Mouse (Mus musculus): ENCODE results near the gene Hnrnpl. TPM values are rescaled to one million over a fixed set of nuclear protein-coding genes. Genes with fewer than 3 reads are reported as not detected.

Hnrnpl gene
- polyA plus RNA-seq, 1 experiment from 2014 or later: 180 TPM

- ATAC-seq (ENCODE audit: low read depth) (no peak), DNase-seq (ENCODE audit: low spot score) (no peak)
- no peak overlapping the region for H3K9ac ChIP-seq (ENCODE audit: low read depth, low read length)
- no peak overlapping the region for H3K27ac ChIP-seq (replicated peaks; ENCODE audit: low read depth, low read length)
- no peaks in the 10 kb centered on the region for H3K9me3 ChIP-seq (ENCODE audit: control insufficient read depth, low read length)
- no peak overlapping the region for H3K4me2 ChIP-seq (ENCODE audit: low read depth, low read length)
- H3K36me3 ChIP-seq (ENCODE audit: control insufficient read depth, insufficient read depth, low read length): peaks cover under 1% of the 10 kb centered on the region; the same call in 1 of the 2 replicates
- peaks cover 30% of the 10 kb centered on the region for H3K4me1 ChIP-seq (ENCODE audit: control insufficient read depth, insufficient read depth, low read length)
- 83% methylated on average over 4 of the region's 4 CpGs for WGBS
- H3K27me3 ChIP-seq (replicated peaks; ENCODE audit: control insufficient read depth, insufficient read depth, low read length): no peaks in the 10 kb centered on the region
- H3K4me3 ChIP-seq (ENCODE audit: low read depth, low read length): no peak overlapping the region
These were observed 1.5 kb upstream of the Hnrnpl start for GRCm38 (mm10) chr7:28806869-28807268.

GRCm38 (mm10) chr7:28807641-28808220 is 610 bp upstream of the Hnrnpl start:
- no peak for DNase-seq (ENCODE audit: low spot score)
- peak overlapping the region; percentile 99 for H3K27ac ChIP-seq (replicated peaks; ENCODE audit: low read depth, low read length)
- peaks cover 9% of the 10 kb centered on the region for H3K36me3 ChIP-seq (ENCODE audit: control insufficient read depth, insufficient read depth, low read length)
- peak overlapping the region; percentile 86 for H3K4me3 ChIP-seq (ENCODE audit: low read depth, low read length)
- H3K27me3 ChIP-seq (replicated peaks; ENCODE audit: control insufficient read depth, insufficient read depth, low read length): no peaks in the 10 kb centered on the region
- peaks cover 28% of the 10 kb centered on the region for H3K4me1 ChIP-seq (ENCODE audit: control insufficient read depth, insufficient read depth, low read length)
- no peak for ATAC-seq (ENCODE audit: low read depth)
- peak overlapping the region; percentile 97 for H3K4me2 ChIP-seq (ENCODE audit: low read depth, low read length)
- no peaks in the 10 kb centered on the region for H3K9me3 ChIP-seq (ENCODE audit: control insufficient read depth, low read length)
- WGBS: 40% methylated on average over 5 of the region's 8 CpGs
- H3K9ac ChIP-seq (ENCODE audit: low read depth, low read length): peak overlapping the region; percentile 89

GRCm38 (mm10) chr7:28808957-28809393 is 634 bp downstream of the Hnrnpl start:
- H3K36me3 ChIP-seq (ENCODE audit: control insufficient read depth, insufficient read depth, low read length): peaks cover 22% of the 10 kb centered on the region
- H3K27ac ChIP-seq (replicated peaks; ENCODE audit: low read depth, low read length): peak overlapping the region; percentile 99
- DNase-seq (ENCODE audit: low spot score) (peak; percentile 97), ATAC-seq (ENCODE audit: low read depth) (peak; percentile 64)
- peak overlapping the region; percentile 97 for H3K4me2 ChIP-seq (ENCODE audit: low read depth, low read length)
- peak overlapping the region; percentile 86 for H3K4me3 ChIP-seq (ENCODE audit: low read depth, low read length)
- H3K4me1 ChIP-seq (ENCODE audit: control insufficient read depth, insufficient read depth, low read length): peaks cover 21% of the 10 kb centered on the region
- H3K9me3 ChIP-seq (ENCODE audit: control insufficient read depth, low read length): no peaks in the 10 kb centered on the region
- WGBS: 2% methylated on average over 8 of the region's 32 CpGs
- H3K9ac ChIP-seq (ENCODE audit: low read depth, low read length): peak overlapping the region; percentile 89
- H3K27me3 ChIP-seq (replicated peaks; ENCODE audit: control insufficient read depth, insufficient read depth, low read length): no peaks in the 10 kb centered on the region

DNA sequence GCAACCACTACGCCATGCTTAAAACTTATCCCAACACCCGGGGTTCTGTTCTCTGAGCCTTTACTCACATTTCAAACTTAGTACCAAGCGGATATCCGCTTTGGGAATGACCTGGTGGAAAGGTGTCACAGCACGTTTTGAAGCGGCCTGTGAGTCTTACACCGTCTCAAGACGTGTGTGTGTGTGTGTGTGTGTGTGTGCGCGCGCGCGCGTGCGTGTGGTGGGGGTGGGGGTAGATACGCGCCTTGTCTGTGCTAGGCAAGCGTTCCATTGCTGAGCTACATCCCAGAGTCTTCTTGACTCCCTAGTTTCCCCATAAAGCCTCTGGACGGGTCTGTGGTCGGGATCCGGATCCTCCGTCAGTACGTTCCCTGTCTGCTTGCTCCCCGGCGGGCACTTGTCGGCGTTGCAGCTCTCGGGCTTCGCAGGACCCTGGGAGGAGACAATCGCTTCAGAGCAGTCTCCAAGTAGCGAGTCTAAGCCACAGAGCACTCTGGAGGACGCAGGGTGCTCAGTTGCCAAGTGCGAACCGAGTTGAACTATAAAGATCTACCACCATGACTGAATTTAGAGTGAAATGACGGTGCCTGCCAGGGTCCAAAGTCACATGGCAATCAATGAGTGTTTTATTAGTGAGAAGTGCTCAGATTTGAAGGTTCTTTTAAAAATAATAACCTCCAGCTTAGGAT is 1.2 kb downstream of the Hnrnpl start:
- ATAC-seq (ENCODE audit: low read depth) (peak; percentile 10), DNase-seq (ENCODE audit: low spot score) (peak; percentile 83)
- peak overlapping the region; percentile 86 for H3K4me3 ChIP-seq (ENCODE audit: low read depth, low read length)
- peaks cover 21% of the 10 kb centered on the region for H3K4me1 ChIP-seq (ENCODE audit: control insufficient read depth, insufficient read depth, low read length)
- H3K9ac ChIP-seq (ENCODE audit: low read depth, low read length): peak overlapping the region; percentile 89
- no peaks in the 10 kb centered on the region for H3K27me3 ChIP-seq (replicated peaks; ENCODE audit: control insufficient read depth, insufficient read depth, low read length)
- H3K27ac ChIP-seq (replicated peaks; ENCODE audit: low read depth, low read length): peak overlapping the region; percentile 99
- no peaks in the 10 kb centered on the region for H3K9me3 ChIP-seq (ENCODE audit: control insufficient read depth, low read length)
- H3K4me2 ChIP-seq (ENCODE audit: low read depth, low read length): peak overlapping the region; percentile 97
- 0% methylated on average over 35 of the region's 35 CpGs for WGBS
- H3K36me3 ChIP-seq (ENCODE audit: control insufficient read depth, insufficient read depth, low read length): peaks cover 27% of the 10 kb centered on the region

GRCm38 (mm10) chr7:28810107-28811066 is 2.0 kb downstream of the Hnrnpl start:
- H3K27ac ChIP-seq (replicated peaks; ENCODE audit: low read depth, low read length): peak overlapping the region; percentile 99
- DNase-seq (ENCODE audit: low spot score) (peak; percentile 100), ATAC-seq (ENCODE audit: low read depth) (peak; percentile 91)
- H3K36me3 ChIP-seq (ENCODE audit: control insufficient read depth, insufficient read depth, low read length): peaks cover 36% of the 10 kb centered on the region
- peak overlapping the region; percentile 97 for H3K4me2 ChIP-seq (ENCODE audit: low read depth, low read length)
- H3K27me3 ChIP-seq (replicated peaks; ENCODE audit: control insufficient read depth, insufficient read depth, low read length): no peaks in the 10 kb centered on the region
- peaks cover 21% of the 10 kb centered on the region for H3K4me1 ChIP-seq (ENCODE audit: control insufficient read depth, insufficient read depth, low read length)
- under 1% methylated on average over 42 of the region's 70 CpGs for WGBS
- no peaks in the 10 kb centered on the region for H3K9me3 ChIP-seq (ENCODE audit: control insufficient read depth, low read length)
- peak overlapping the region; percentile 98 for H3K9ac ChIP-seq (ENCODE audit: low read depth, low read length)
- peak overlapping the region; percentile 86 for H3K4me3 ChIP-seq (ENCODE audit: low read depth, low read length)

DNA sequence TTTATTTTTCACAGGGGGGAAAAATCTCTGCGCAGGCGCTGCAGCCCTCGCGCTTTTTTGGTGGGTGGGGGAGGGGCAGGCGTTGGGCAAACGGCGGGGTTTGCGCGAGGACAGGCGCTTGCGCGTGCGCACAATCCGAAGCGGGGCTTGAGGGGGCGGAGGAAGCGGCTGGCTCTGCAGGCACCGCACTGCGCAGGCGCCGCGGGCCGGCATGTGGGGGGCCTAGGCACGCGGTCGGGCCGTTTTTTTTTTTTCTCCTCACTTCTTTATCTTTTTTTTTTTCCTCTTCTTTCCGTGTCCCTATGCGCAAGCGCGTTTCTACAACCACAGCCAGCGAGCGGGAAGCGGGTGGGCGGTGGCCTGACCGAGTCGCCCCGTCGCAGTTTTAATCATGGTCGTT is 2.9 kb downstream of the Hnrnpl start:
- Histone ChIP-seq H3K4me1 (ENCODE audit: control insufficient read depth, insufficient read depth, low read length) (peaks cover 21% of the 10 kb centered on the region), H3K9ac (ENCODE audit: low read depth, low read length) (peak overlapping the region; percentile 98), H3K9me3 (ENCODE audit: control insufficient read depth, low read length) (no peaks in the 10 kb centered on the region), H3K27me3 (replicated peaks; ENCODE audit: control insufficient read depth, insufficient read depth, low read length) (no peaks in the 10 kb centered on the region), H3K4me3 (ENCODE audit: low read depth, low read length) (peak overlapping the region; percentile 86), H3K36me3 (ENCODE audit: control insufficient read depth, insufficient read depth, low read length) (peaks cover 44% of the 10 kb centered on the region), H3K27ac (replicated peaks; ENCODE audit: low read depth, low read length) (peak overlapping the region; percentile 99), H3K4me2 (ENCODE audit: low read depth, low read length) (peak overlapping the region; percentile 89)
- peak; percentile 97 for DNase-seq (ENCODE audit: low spot score)
- WGBS: under 1% methylated on average over 39 of the region's 40 CpGs
- peak; percentile 28 for ATAC-seq (ENCODE audit: low read depth)

DNA sequence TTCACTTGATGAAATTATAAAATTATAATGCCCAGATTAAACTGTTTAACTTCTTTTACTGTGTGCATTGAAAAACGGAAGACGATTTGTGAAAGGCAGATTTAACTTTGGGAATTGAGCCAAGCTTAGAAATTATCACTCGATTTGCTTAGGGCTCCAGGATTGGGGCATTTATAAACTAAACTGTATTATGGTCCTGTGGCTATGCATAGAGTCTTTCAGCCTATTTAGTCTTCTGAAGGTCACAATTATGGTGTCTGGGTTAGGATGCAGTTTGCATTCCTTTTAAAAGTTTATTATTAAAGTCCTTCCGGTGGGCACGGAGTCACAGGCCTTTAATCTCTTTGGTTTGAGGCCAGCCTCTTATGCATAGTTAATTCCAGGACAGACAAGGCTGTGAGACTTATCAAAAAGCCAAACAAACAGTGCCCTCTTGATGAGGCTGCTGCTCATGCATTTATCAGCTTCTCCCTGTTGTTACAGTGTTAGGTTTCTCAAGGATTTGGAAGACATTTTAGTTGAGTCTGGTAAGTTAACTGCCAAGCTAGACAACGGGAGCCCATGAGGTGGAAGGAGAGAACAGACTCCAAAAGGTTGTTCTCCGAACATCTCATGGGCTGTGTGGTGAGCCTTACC is 3.4 kb downstream of the Hnrnpl start:
- Histone ChIP-seq H3K27me3 (replicated peaks; ENCODE audit: control insufficient read depth, insufficient read depth, low read length) (no peaks in the 10 kb centered on the region), H3K9me3 (ENCODE audit: control insufficient read depth, low read length) (no peaks in the 10 kb centered on the region), H3K4me3 (ENCODE audit: low read depth, low read length) (peak overlapping the region; percentile 86), H3K36me3 (ENCODE audit: control insufficient read depth, insufficient read depth, low read length) (peaks cover 50% of the 10 kb centered on the region), H3K27ac (replicated peaks; ENCODE audit: low read depth, low read length) (peak overlapping the region; percentile 61), H3K4me2 (ENCODE audit: low read depth, low read length) (peak overlapping the region; percentile 89), H3K4me1 (ENCODE audit: control insufficient read depth, insufficient read depth, low read length) (peaks cover 21% of the 10 kb centered on the region), H3K9ac (ENCODE audit: low read depth, low read length) (peak overlapping the region; percentile 98)
- ATAC-seq (ENCODE audit: low read depth) (no peak), DNase-seq (ENCODE audit: low spot score) (no peak)
- WGBS: 9% methylated on average over 7 of the region's 7 CpGs

- no peaks in the 10 kb centered on the region for H3K9me3 ChIP-seq (ENCODE audit: control insufficient read depth, low read length)
- DNase-seq (ENCODE audit: low spot score): no peak
- peaks cover 24% of the 10 kb centered on the region for H3K4me1 ChIP-seq (ENCODE audit: control insufficient read depth, insufficient read depth, low read length)
- 50% methylated on average over 4 of the region's 4 CpGs for WGBS
- peak overlapping the region; percentile 89 for H3K4me2 ChIP-seq (ENCODE audit: low read depth, low read length)
- no peaks in the 10 kb centered on the region for H3K27me3 ChIP-seq (replicated peaks; ENCODE audit: control insufficient read depth, insufficient read depth, low read length)
- H3K27ac ChIP-seq (replicated peaks; ENCODE audit: low read depth, low read length): no peak overlapping the region
- H3K36me3 ChIP-seq (ENCODE audit: control insufficient read depth, insufficient read depth, low read length): peaks cover 56% of the 10 kb centered on the region
- no peak for ATAC-seq (ENCODE audit: low read depth)
- H3K4me3 ChIP-seq (ENCODE audit: low read depth, low read length): peak overlapping the region; percentile 86
- peak overlapping the region; percentile 98 for H3K9ac ChIP-seq (ENCODE audit: low read depth, low read length)
These were observed 4.1 kb downstream of the Hnrnpl start for GRCm38 (mm10) chr7:28812436-28812835.

Data from embryonic facial prominence, embryonic 14.5 days (tissue).